Mouse (Mus musculus): ENCODE results near the gene Fktn. TPM values are rescaled to one million over a fixed set of nuclear protein-coding genes. Genes with fewer than 3 reads are reported as not detected.
"Not testable (repeated sequence)": the region's sequence is repeated elsewhere in the genome, so short reads cannot be mapped to it uniquely, and the experiment has no call there.

Gene Fktn
- polyA plus RNA-seq, 1 experiment from 2014 or later, result 19.1 TPM

DNA sequence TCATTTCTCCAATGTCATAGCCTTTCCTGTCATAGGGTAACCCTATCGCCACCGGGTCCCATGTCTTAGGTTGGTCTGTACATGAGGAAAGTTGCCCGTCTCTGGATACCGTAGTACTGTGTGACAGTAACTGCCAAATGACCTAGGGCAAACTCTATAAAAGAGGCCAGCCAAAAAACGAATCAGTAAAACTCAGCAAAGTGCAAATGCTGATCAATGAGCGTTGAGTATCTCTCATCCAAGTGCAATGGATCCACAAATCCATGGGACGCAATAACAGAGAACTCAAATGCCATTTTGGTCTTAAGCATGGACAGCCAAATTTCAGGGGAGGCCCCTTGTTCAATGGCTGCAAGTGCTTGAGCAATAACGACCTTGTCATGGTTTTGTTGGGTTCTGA is 89.9 kb downstream of the Fktn start:
- H3K27ac ChIP-seq; H3K9ac ChIP-seq; H3K9me3 ChIP-seq (replicated peaks); ATAC-seq (replicated peaks; ENCODE audit: low FRiP score); H3K4me1 ChIP-seq; H3K4me3 ChIP-seq (replicated peaks); H3K27me3 ChIP-seq; H3K4me2 ChIP-seq; H3K36me3 ChIP-seq: not testable (repeated sequence)
- WGBS, result 94% methylated on average over 8 of the region's 8 CpGs

DNA sequence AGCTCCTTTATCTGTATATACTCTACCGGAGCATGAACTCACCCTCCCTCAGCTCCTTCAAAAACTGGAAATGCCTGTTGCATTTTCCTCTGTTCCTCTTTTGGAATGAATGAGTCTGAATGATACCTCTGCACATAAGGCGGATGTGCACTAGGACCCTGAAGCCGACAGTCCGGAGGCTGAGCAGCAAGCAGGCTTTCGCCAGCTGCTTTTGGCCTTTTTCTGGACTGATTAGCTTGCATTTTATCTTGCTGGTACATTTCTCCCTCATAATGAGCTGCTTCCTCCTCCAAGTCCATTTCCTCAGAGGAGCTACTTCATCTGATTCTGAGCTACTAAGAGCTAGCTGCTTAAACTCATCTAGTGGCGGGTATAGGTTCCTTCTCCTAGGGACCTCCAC is 92.6 kb downstream of the Fktn start:
- ATAC-seq (replicated peaks; ENCODE audit: low FRiP score); H3K27ac ChIP-seq; H3K36me3 ChIP-seq; H3K9ac ChIP-seq; H3K9me3 ChIP-seq (replicated peaks); H3K4me3 ChIP-seq (replicated peaks); H3K4me2 ChIP-seq; H3K27me3 ChIP-seq; H3K4me1 ChIP-seq: not testable (repeated sequence)
- WGBS, result 85% methylated on average over 6 of the region's 6 CpGs

DNA sequence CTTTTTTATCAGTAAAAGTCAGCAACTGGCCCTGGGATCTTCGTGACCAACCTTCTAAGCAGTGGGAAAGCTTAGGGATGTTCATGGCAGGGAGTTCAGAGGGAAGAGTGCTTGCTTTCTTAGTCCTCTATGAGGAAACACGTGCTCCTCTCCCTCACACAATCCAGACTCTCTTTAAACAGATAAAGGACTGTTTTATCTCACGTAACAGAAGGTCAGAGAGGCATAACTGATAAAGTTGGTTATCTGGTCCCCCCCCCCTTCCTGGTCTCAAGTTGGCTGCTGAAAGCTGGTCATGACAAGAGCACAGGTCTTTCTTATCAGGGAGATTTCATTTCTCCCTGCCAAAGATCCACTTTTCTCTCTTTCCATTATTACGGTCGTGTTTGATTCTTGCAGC is 104.5 kb downstream of the Fktn start:
- Histone ChIP-seq H3K9me3 (replicated peaks) (no peaks in the 10 kb centered on the region), H3K4me2 (no peak overlapping the region), H3K4me1 (no peaks in the 10 kb centered on the region), H3K9ac (no peak overlapping the region), H3K36me3 (no peaks in the 10 kb centered on the region), H3K27me3 (no peaks in the 10 kb centered on the region), H3K4me3 (replicated peaks) (no peak overlapping the region), H3K27ac (no peak overlapping the region)
- no peak for ATAC-seq (replicated peaks; ENCODE audit: low FRiP score)
- 77% methylated on average over 5 of the region's 5 CpGs for WGBS

DNA sequence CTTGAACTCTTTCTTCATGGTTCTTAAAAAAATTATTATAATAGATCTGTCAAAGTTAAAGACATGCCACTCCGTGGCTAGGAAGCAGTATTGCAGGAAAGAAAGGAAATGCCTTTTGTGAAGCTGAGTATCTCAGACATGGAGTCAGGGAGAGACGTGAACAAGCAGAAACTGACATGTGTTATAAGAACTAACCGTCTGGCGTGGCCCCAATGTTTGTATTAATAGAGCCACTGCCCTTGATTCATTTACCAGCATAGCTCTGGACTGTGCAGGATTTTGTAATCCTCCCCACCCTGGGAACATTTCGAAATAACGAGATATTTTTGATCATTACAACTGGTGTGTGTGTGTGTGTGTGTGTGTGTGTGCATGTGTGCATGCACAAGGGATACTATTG is 109.9 kb downstream of the Fktn start:
- no peaks in the 10 kb centered on the region for H3K9me3 ChIP-seq (replicated peaks)
- peaks cover 5% of the 10 kb centered on the region; the same call in 1 of the 2 replicates for H3K4me1 ChIP-seq
- no peak overlapping the region for H3K4me2 ChIP-seq
- no peak overlapping the region for H3K9ac ChIP-seq
- H3K27me3 ChIP-seq, result no peaks in the 10 kb centered on the region
- no peak for ATAC-seq (replicated peaks; ENCODE audit: low FRiP score)
- WGBS, result 71% methylated on average over 6 of the region's 6 CpGs
- no peak overlapping the region for H3K4me3 ChIP-seq (replicated peaks)
- H3K27ac ChIP-seq, result no peak overlapping the region
- no peaks in the 10 kb centered on the region for H3K36me3 ChIP-seq

DNA sequence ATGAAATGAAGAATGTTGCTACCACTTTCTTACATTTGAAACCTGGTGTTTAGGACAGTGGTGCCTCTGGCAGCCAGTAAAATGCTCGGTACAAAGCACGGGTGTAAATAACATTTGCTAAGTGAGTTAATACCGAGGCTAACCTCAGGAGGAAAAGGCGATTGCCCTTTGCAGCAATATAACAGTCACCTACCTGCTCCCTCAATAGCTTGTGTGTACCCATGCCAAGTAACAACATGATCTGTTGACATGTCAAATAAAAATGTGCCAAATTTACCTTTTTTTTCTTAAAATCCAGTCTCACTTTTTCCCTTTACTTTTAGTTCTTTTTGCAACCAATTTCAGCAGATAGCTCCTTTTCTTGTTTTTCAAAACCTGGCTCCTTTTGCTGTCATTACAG is 111.0 kb downstream of the Fktn start:
- Histone ChIP-seq H3K4me2 (no peak overlapping the region), H3K27me3 (no peaks in the 10 kb centered on the region), H3K4me1 (peaks cover 5% of the 10 kb centered on the region; the same call in 1 of the 2 replicates)

DNA sequence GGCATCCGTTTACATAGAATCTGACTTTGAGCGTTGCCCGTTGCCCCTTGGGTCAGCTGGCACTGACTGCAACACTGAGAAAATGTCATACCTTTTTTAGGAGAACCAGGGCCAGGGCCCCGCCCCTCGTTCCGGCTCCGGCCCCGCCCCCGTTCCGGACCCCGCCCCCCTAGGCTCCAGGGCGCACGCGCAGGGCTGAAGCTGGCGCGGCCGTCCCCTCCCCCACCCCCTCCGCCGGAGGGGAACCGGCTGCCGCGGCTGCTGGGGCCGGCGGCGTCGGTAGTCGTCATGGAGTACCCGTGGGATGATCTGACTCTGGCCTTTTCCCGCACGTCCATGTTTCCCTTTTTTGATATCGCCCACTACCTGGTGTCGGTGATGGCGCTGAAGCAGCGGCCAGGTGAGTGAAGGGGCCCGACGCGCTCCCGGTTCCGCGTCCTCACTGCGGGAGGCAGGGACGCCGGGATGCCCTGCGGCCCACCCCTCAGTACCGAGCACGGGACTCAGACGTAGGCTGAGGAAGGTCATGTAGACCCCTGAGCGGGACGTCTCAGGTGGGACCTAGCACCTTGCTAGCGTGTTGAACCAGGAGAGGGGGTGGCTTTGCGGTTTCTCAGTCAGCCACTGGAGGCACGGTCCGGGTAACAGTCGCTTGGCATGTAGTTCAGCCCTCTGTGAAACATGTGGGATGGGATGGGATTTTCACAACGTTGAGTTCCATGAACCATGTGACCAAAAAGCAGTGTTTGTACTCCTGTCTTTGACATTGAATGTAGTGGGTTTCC is 112.2 kb downstream of the Fktn start, which contains the start of gene Tmem38b:
Gene Tmem38b (plus strand): TSS at position 225 of the 785 bp plus-strand sequence.
- under 1% methylated on average over 55 of the region's 55 CpGs for WGBS
- Histone ChIP-seq H3K9me3 (replicated peaks) (no peaks in the 10 kb centered on the region), H3K4me1 (peaks cover 5% of the 10 kb centered on the region; the same call in 1 of the 2 replicates), H3K9ac (peak within 1 kb of the TSS; percentile 76), H3K36me3 (no peaks in the 10 kb centered on the region), H3K27me3 (no peaks in the 10 kb centered on the region), H3K4me2 (peak within 1 kb of the TSS; percentile 87), H3K4me3 (replicated peaks) (peak within 1 kb of the TSS; percentile 94), H3K27ac (no peak within 1 kb of the TSS)
- peak; percentile 94 for ATAC-seq (replicated peaks; ENCODE audit: low FRiP score)

More for the DNA sequence above, 111.0 kb downstream of the Fktn start:
- no peaks in the 10 kb centered on the region for H3K9me3 ChIP-seq (replicated peaks)
- H3K4me3 ChIP-seq (replicated peaks), result no peak overlapping the region
- ATAC-seq (replicated peaks; ENCODE audit: low FRiP score), result no peak
- H3K36me3 ChIP-seq, result no peaks in the 10 kb centered on the region
- 35% methylated on average over 4 of the region's 4 CpGs for WGBS
- no peak overlapping the region for H3K9ac ChIP-seq
- H3K27ac ChIP-seq, result no peak overlapping the region

DNA sequence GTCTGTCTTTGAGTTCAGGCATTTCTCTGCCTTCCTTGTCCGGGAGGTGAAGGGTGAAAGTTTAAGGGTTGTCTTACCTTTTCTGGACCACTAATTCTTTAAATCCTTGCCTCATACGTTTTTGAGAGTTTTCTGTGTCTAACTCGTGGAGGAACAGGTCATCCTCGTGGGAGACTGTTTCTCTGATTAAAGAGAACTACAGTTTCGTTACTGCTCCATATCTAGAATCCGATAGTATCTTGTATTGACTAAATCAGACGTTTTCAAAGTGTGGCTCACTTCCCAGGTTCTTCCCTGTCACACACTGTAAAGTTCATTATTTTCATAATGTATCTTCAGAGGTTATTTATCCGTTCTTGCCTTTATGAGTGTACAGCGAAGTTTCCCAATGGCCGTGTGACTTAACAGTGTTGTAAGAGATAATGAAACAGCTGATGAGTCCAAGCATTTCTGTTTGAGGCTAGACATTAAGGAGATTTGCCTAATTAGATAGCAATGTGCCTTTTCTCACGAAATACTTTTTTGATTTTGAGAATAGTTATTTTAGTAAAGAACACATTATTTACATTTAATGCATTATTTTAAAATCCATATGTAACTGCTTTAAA is 112.9 kb downstream of the Fktn start:
- 21% methylated on average over 11 of the region's 11 CpGs for WGBS
- Histone ChIP-seq H3K27ac (no peak overlapping the region), H3K9ac (peak overlapping the region; percentile 76), H3K4me1 (peaks cover 5% of the 10 kb centered on the region; the same call in 1 of the 2 replicates), H3K36me3 (no peaks in the 10 kb centered on the region), H3K9me3 (replicated peaks) (no peaks in the 10 kb centered on the region), H3K4me3 (replicated peaks) (peak overlapping the region; percentile 94), H3K4me2 (peak overlapping the region; percentile 87), H3K27me3 (no peaks in the 10 kb centered on the region)
- no peak for ATAC-seq (replicated peaks; ENCODE audit: low FRiP score)

Other genes starting within 250 kb of the Fktn start
- 9.6 and 11.5 TPM in 2 replicates for gene Fsd1l, start 82.5 kb upstream of the Fktn start, polyA plus RNA-seq (2015; fragmentation: Nextera tagmentation; extraction: Ambion mirVana)
- gene Tal2, start 65.7 kb downstream of the Fktn start, polyA plus RNA-seq (2015; fragmentation: Nextera tagmentation; extraction: Ambion mirVana), result 0.14 TPM in 2 replicates
- gene Tmem38b, start 112.0 kb downstream of the Fktn start, polyA plus RNA-seq (2015; fragmentation: Nextera tagmentation; extraction: Ambion mirVana), result 7.1 and 8.0 TPM in 2 replicates

Data from kidney, embryonic 15.5 days (tissue).